ENCODE assay signal across 9 mouse cellular contexts in the genomic region with DNA sequence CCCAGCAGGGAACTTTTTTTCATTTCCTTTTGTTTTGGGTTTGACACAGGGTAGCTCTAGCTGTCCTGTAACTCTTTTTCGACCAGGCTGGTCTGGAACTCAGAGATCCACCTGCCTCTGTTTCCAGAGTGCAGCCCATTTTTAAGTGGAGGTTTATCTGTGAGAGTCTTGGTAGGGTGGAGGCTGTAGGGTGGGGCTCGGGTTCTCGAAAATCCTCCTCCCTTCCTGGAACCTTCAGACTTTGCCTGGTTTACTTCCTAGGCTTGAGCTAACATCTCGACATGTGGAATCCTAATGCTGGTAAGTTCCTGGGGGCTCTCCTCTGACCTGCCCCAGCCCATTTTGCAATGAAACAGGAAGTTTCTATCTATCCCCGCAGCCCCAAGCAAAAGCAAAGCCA. TPM values are rescaled to one million over a fixed set of nuclear protein-coding genes. Genes with fewer than 3 reads are reported as not detected.
A peak's percentile ranks its signal among the peaks of the same experiment; 100 is the strongest.
DNase-seq lines count a peak whose midpoint lies in the region; ATAC-seq and TF ChIP-seq lines count a peak whose summit lies in the region.
"Had no signal": no experiment of that assay in that cellular context is flagged by ENCODE, and none has a peak within 500 bp of the region (broad histone marks: within the 10 kb centered on the region; RNA-seq: fewer than 3 reads in every experiment).

No protein-coding gene starts in this region.

- no peak for ATAC-seq in embryonic facial prominence, embryonic 12.5 days (ENCODE audit: insufficient number of reproducible peaks, insufficient read depth, low FRiP score, low TSS enrichment)
- no peak for ATAC-seq in intestine, embryonic 14.5 days (replicated peaks; ENCODE audit: low FRiP score, low TSS enrichment, low read depth)

- H3K9me3 ChIP-seq in embryonic facial prominence, embryonic 12.5 days = no peaks in the 10 kb centered on the region
- H3K9me3 ChIP-seq in intestine, embryonic 14.5 days (ENCODE audit: control insufficient read depth, low read length) = no peaks in the 10 kb centered on the region

- no peaks in the 10 kb centered on the region for H3K36me3 ChIP-seq in embryonic facial prominence, embryonic 12.5 days
- H3K36me3 ChIP-seq in intestine, embryonic 14.5 days (ENCODE audit: control insufficient read depth, insufficient read depth, low read length) = no peaks in the 10 kb centered on the region

- peak overlapping the region; percentile 59; the same call in 1 of the 2 replicates for H3K4me2 ChIP-seq in embryonic facial prominence, embryonic 12.5 days (replicated peaks)
- H3K4me2 ChIP-seq in intestine, embryonic 14.5 days (ENCODE audit: low read length) = peak overlapping the region; percentile 53

- H3K27ac ChIP-seq in embryonic facial prominence, embryonic 12.5 days = no peak overlapping the region
- H3K27ac ChIP-seq in intestine, embryonic 14.5 days (ENCODE audit: low read depth) = no peak overlapping the region

- 31% methylated on average over 5 of the region's 5 CpGs for WGBS in lung, adult 2 months
- WGBS in embryonic facial prominence, embryonic 12.5 days = 59% methylated on average over 5 of the region's 5 CpGs
- 49% methylated on average over 5 of the region's 5 CpGs for WGBS in intestine, embryonic 14.5 days

- H3K4me1 ChIP-seq in lung, adult 2 months (ENCODE audit: control insufficient read depth, insufficient read depth, low read length) = no peaks in the 10 kb centered on the region; the same call in none of the 2 replicates
- peaks cover 5% of the 10 kb centered on the region; the same call in 1 of the 2 replicates for H3K4me1 ChIP-seq in embryonic facial prominence, embryonic 12.5 days
- no peaks in the 10 kb centered on the region; the same call in 1 of the 2 replicates for H3K4me1 ChIP-seq in intestine, embryonic 14.5 days (replicated peaks; ENCODE audit: control insufficient read depth, insufficient read depth, low read length)

- H3K4me3 ChIP-seq in lung, adult 2 months (replicated peaks; ENCODE audit: extremely low read depth, low read depth, low read length) = peak overlapping the region; percentile 24
- H3K4me3 ChIP-seq in embryonic facial prominence, embryonic 12.5 days = 0 out of 2 replicates have a peak overlapping the region, but pooled peaks have one; percentile 34
- H3K4me3 ChIP-seq in intestine, embryonic 14.5 days (ENCODE audit: low read depth, low read length) = peak overlapping the region; percentile 39

- H3K27me3 ChIP-seq in embryonic facial prominence, embryonic 12.5 days = no peaks in the 10 kb centered on the region
- H3K27me3 ChIP-seq in intestine, embryonic 14.5 days (replicated peaks; ENCODE audit: control insufficient read depth, insufficient read depth, low read length) = no peaks in the 10 kb centered on the region

- H3K9ac ChIP-seq in embryonic facial prominence, embryonic 12.5 days = no peak overlapping the region
- H3K9ac ChIP-seq in intestine, embryonic 14.5 days (ENCODE audit: low read length) = no peak overlapping the region

- no peak for TF ChIP-seq POLR2A in lung, adult 2 months (IDR thresholded peaks at IDR 0.05; ENCODE audit: borderline replicate concordance, extremely low read depth, low read depth, low read length)

- TF ChIP-seq CTCF in lung, adult 2 months (IDR thresholded peaks at IDR 0.05; ENCODE audit: insufficient read depth, low read length) = no peak

- DNase-seq in lung, adult 2 months = no peak
- no peak for DNase-seq in lung, adult 18-20 months
- no peak for DNase-seq in intestine, embryonic 14.5 days (ENCODE audit: low spot score)
- DNase-seq in naive thymus-derived CD4-positive, alpha-beta T cell, adult 2 months (ENCODE audit: low read depth) = peak; percentile 27
- no peak for DNase-seq in urinary bladder, postnatal 14 days (ENCODE audit: low spot score)
- no peak for DNase-seq in adrenal gland, postnatal 25 days
- DNase-seq in cerebellum, postnatal 25 days = no peak

RNA-seq across cellular contexts. Expression of gene Prr13, which starts 1.0 kb away (rescaled TPM):
- 216 and 271 TPM in 2 replicates for polyA plus RNA-seq in lung, adult 2 months (2012; rRNA removed)
- 59.0 and 59.8 TPM in 2 replicates for polyA plus RNA-seq in embryonic facial prominence, embryonic 12.5 days (2016; fragmentation: Nextera tagmentation; extraction: Ambion mirVana)
- 132 and 141 TPM in 2 replicates for polyA plus RNA-seq in intestine, embryonic 14.5 days (2014; fragmentation: Nextera tagmentation; extraction: Ambion mirVana)
- 100 and 158 TPM in 2 replicates for total RNA-seq in adrenal gland, postnatal 25 days (2021)

RNA-seq across cellular contexts. Expression of gene Pcbp2, which starts 10.5 kb away (rescaled TPM):
- 378 and 395 TPM in 2 replicates for polyA plus RNA-seq in lung, adult 2 months (2012; rRNA removed)
- 228 and 230 TPM in 2 replicates for polyA plus RNA-seq in embryonic facial prominence, embryonic 12.5 days (2016; fragmentation: Nextera tagmentation; extraction: Ambion mirVana)
- 275 and 289 TPM in 2 replicates for polyA plus RNA-seq in intestine, embryonic 14.5 days (2014; fragmentation: Nextera tagmentation; extraction: Ambion mirVana)
- total RNA-seq in adrenal gland, postnatal 25 days (2021) = 747 and 809 TPM in 2 replicates

RNA-seq across cellular contexts. Expression of gene Amhr2, which starts 14.7 kb away (rescaled TPM):
- 20.8 and 21.1 TPM in 2 replicates for polyA plus RNA-seq in lung, adult 2 months (2012; rRNA removed)
- polyA plus RNA-seq in embryonic facial prominence, embryonic 12.5 days (2016; fragmentation: Nextera tagmentation; extraction: Ambion mirVana) = 0.13 and 0.60 TPM in 2 replicates
- 0.81 and 0.97 TPM in 2 replicates for polyA plus RNA-seq in intestine, embryonic 14.5 days (2014; fragmentation: Nextera tagmentation; extraction: Ambion mirVana)
- 1.4 and 1.9 TPM in 2 replicates for total RNA-seq in adrenal gland, postnatal 25 days (2021)

RNA-seq across cellular contexts. Expression of gene Gm10337, which starts 43.7 kb away (rescaled TPM):
- polyA plus RNA-seq in lung, adult 2 months (2012; rRNA removed) = not detected in 2 replicates
- polyA plus RNA-seq in embryonic facial prominence, embryonic 12.5 days (2016; fragmentation: Nextera tagmentation; extraction: Ambion mirVana) = not detected in 2 replicates
- 3.4 TPM in 1 of 2 replicates, not detected in the other for polyA plus RNA-seq in intestine, embryonic 14.5 days (2014; fragmentation: Nextera tagmentation; extraction: Ambion mirVana)
- not detected in 2 replicates for total RNA-seq in adrenal gland, postnatal 25 days (2021)
- total RNA-seq: adrenal gland, adult 18-20 months had no signal

RNA-seq across cellular contexts. Expression of gene Sp1, which starts 53.9 kb away (rescaled TPM):
- polyA plus RNA-seq in lung, adult 2 months (2012; rRNA removed) = 18.5 and 20.0 TPM in 2 replicates
- polyA plus RNA-seq in embryonic facial prominence, embryonic 12.5 days (2016; fragmentation: Nextera tagmentation; extraction: Ambion mirVana) = 12.0 TPM in 2 replicates
- 14.4 and 15.8 TPM in 2 replicates for polyA plus RNA-seq in intestine, embryonic 14.5 days (2014; fragmentation: Nextera tagmentation; extraction: Ambion mirVana)
- total RNA-seq in adrenal gland, postnatal 25 days (2021) = 49.9 and 82.8 TPM in 2 replicates

Comparison
In these comparisons a context has a peak if more than half of its experiments do, and no peak if none do; other contexts are left out.
1. RNA of gene Amhr2, which starts 14.7 kb away (polyA plus RNA-seq): 20.8 to 21.1 TPM in lung, adult 2 months; 0.81 to 0.97 TPM in intestine, embryonic 14.5 days and 0.13 to 0.60 TPM in embryonic facial prominence, embryonic 12.5 days; every median in the first group is over 10 times any median in the second.
2. Peak in every context shown above with its lines, with median percentiles within 50 percentile points of each other: H3K4me3 ChIP-seq.